Mouse (Mus musculus) heart, adult 2 months (tissue): ENCODE measurements around the gene Nfkbib.

ENCODE experiments used
- CTCF ChIP-seq: fragments of 200-600 bp; IDR thresholded peaks from 2 replicates; pipeline ENCODE4 v1.8.1; 2022; ENCODE audit warnings: antibody characterized with exemption, mild to moderate bottlenecking, moderate library complexity
- EP300 ChIP-seq: fragments of 200-500 bp; IDR thresholded peaks from 2 replicates; pipeline ENCODE4 v1.6.1; 2011; ENCODE audit warnings: low read depth, low read length, control low read depth; ENCODE audit not compliant: insufficient read depth
- POLR2A ChIP-seq: fragments of 200-500 bp; IDR thresholded peaks from 2 replicates; pipeline ENCODE4 v1.6.1; 2011; ENCODE audit warnings: mild to moderate bottlenecking, low read depth, low read length, control low read depth; ENCODE audit not compliant: insufficient read depth

- TF ChIP-seq POLR2A (no peak), CTCF (no peak), EP300 (no peak)
These were observed 5.9 kb upstream of the Nfkbib start for GRCm38 (mm10) chr7:28773163-28773562.
